Mouse (Mus musculus): ENCODE results near the gene Tnni3k. TPM values are rescaled to one million over a fixed set of nuclear protein-coding genes. Genes with fewer than 3 reads are reported as not detected.

Tnni3k gene
- polyA plus RNA-seq, 1 experiment: 0.47 TPM

- TF ChIP-seq MAX (IDR thresholded peaks at IDR 0.05; ENCODE audit: low read depth) (no peak), MYOD1 (IDR thresholded peaks at IDR 0.05; ENCODE audit: control insufficient read depth in 1 of 3, insufficient read length in 2 of 3, low read depth in 2 of 3) (no peak), REST (IDR thresholded peaks at IDR 0.05; ENCODE audit: insufficient read depth, insufficient read length) (no peak), CEBPB (IDR thresholded peaks at IDR 0.05; ENCODE audit: insufficient read depth, poor library complexity, severe bottlenecking) (no peak), POLR2AphosphoS2 (IDR thresholded peaks at IDR 0.05; ENCODE audit: insufficient read length, low read depth) (no peak), TCF3 (IDR thresholded peaks at IDR 0.05; ENCODE audit: insufficient read length, low read depth) (no peak)
- no peaks in the 10 kb centered on the region for H3K36me3 ChIP-seq (ENCODE audit: control insufficient read depth, insufficient read depth)
Measured at GRCm38 (mm10) chr3:154861921-154862320, 193.3 kb downstream of the Tnni3k start.

GRCm38 (mm10) chr3:154859721-154860120 is 195.5 kb downstream of the Tnni3k start:
- H3K79me2 ChIP-seq (ENCODE audit: control insufficient read depth, insufficient read depth): no peaks in the 10 kb centered on the region
- H3K27me3 ChIP-seq (ENCODE audit: control insufficient read depth, insufficient read depth, insufficient read length): no peaks in the 10 kb centered on the region
- TF ChIP-seq MAX (IDR thresholded peaks at IDR 0.05; ENCODE audit: low read depth) (no peak), TCF3 (IDR thresholded peaks at IDR 0.05; ENCODE audit: insufficient read length, low read depth) (no peak), MYOG (IDR thresholded peaks at IDR 0.05; ENCODE audit: control insufficient read depth in 1 of 3, insufficient read depth in 1 of 3, insufficient read length in 2 of 3, low read depth in 2 of 3) (no peak), E2F4 (IDR thresholded peaks at IDR 0.05; ENCODE audit: insufficient read depth) (no peak), POLR2AphosphoS2 (IDR thresholded peaks at IDR 0.05; ENCODE audit: insufficient read length, low read depth) (no peak), SRF (IDR thresholded peaks at IDR 0.05; ENCODE audit: control insufficient read depth, insufficient read length, low read depth) (no peak), POLR2A (IDR thresholded peaks at IDR 0.05; ENCODE audit: insufficient read length, low read depth) (no peak), TCF12 (IDR thresholded peaks at IDR 0.05; ENCODE audit: insufficient read depth, poor library complexity, severe bottlenecking) (no peak), REST (IDR thresholded peaks at IDR 0.05; ENCODE audit: insufficient read depth, insufficient read length) (no peak), CEBPB (IDR thresholded peaks at IDR 0.05; ENCODE audit: insufficient read depth, poor library complexity, severe bottlenecking) (no peak), USF1 (IDR thresholded peaks at IDR 0.05; ENCODE audit: low read depth) (no peak), MYOD1 (IDR thresholded peaks at IDR 0.05; ENCODE audit: control insufficient read depth in 1 of 3, insufficient read length in 2 of 3, low read depth in 2 of 3) (no peak)
- no peak overlapping the region for H3K4me3 ChIP-seq
- no peak overlapping the region for H3K4me2 ChIP-seq (ENCODE audit: low read depth)
- H3K36me3 ChIP-seq (ENCODE audit: control insufficient read depth, insufficient read depth): no peaks in the 10 kb centered on the region
- H3ac ChIP-seq (ENCODE audit: control insufficient read depth, insufficient read length): no peak overlapping the region

More at GRCm38 (mm10) chr3:154861921-154862320, 193.3 kb downstream of the Tnni3k start:
- Histone ChIP-seq H3ac (ENCODE audit: control insufficient read depth, insufficient read length) (no peak overlapping the region), H3K4me2 (ENCODE audit: low read depth) (no peak overlapping the region), H3K4me3 (no peak overlapping the region), H3K27me3 (ENCODE audit: control insufficient read depth, insufficient read depth, insufficient read length) (no peaks in the 10 kb centered on the region), H3K79me2 (ENCODE audit: control insufficient read depth, insufficient read depth) (no peaks in the 10 kb centered on the region)

- no peak overlapping the region for H3K4me3 ChIP-seq
- no peak overlapping the region for H3ac ChIP-seq (ENCODE audit: control insufficient read depth, insufficient read length)
- H3K27me3 ChIP-seq (ENCODE audit: control insufficient read depth, insufficient read depth, insufficient read length): no peaks in the 10 kb centered on the region
- no peak overlapping the region for H3K4me2 ChIP-seq (ENCODE audit: low read depth)
- no peak for TF ChIP-seq MYOD1 (IDR thresholded peaks at IDR 0.05; ENCODE audit: control insufficient read depth in 1 of 3, insufficient read length in 2 of 3, low read depth in 2 of 3)
- TF ChIP-seq CEBPB (IDR thresholded peaks at IDR 0.05; ENCODE audit: insufficient read depth, poor library complexity, severe bottlenecking): no peak
- no peak for TF ChIP-seq POLR2AphosphoS2 (IDR thresholded peaks at IDR 0.05; ENCODE audit: insufficient read length, low read depth)
- no peak for TF ChIP-seq REST (IDR thresholded peaks at IDR 0.05; ENCODE audit: insufficient read depth, insufficient read length)
- TF ChIP-seq E2F4 (IDR thresholded peaks at IDR 0.05; ENCODE audit: insufficient read depth): no peak
- TF ChIP-seq TCF12 (IDR thresholded peaks at IDR 0.05; ENCODE audit: insufficient read depth, poor library complexity, severe bottlenecking): no peak
- TF ChIP-seq MAX (IDR thresholded peaks at IDR 0.05; ENCODE audit: low read depth): no peak
- no peaks in the 10 kb centered on the region for H3K79me2 ChIP-seq (ENCODE audit: control insufficient read depth, insufficient read depth)
- H3K36me3 ChIP-seq (ENCODE audit: control insufficient read depth, insufficient read depth): no peaks in the 10 kb centered on the region
Measured at GRCm38 (mm10) chr3:154853257-154853656, 201.9 kb downstream of the Tnni3k start.

GRCm38 (mm10) chr3:154852281-154852680 is 202.9 kb downstream of the Tnni3k start:
- TF ChIP-seq POLR2A (IDR thresholded peaks at IDR 0.05; ENCODE audit: insufficient read length, low read depth): no peak
- TF ChIP-seq TCF3 (IDR thresholded peaks at IDR 0.05; ENCODE audit: insufficient read length, low read depth): no peak
- no peak for TF ChIP-seq MAX (IDR thresholded peaks at IDR 0.05; ENCODE audit: low read depth)
- TF ChIP-seq TCF12 (IDR thresholded peaks at IDR 0.05; ENCODE audit: insufficient read depth, poor library complexity, severe bottlenecking): no peak
- no peak for TF ChIP-seq CEBPB (IDR thresholded peaks at IDR 0.05; ENCODE audit: insufficient read depth, poor library complexity, severe bottlenecking)
- no peak for TF ChIP-seq POLR2AphosphoS2 (IDR thresholded peaks at IDR 0.05; ENCODE audit: insufficient read length, low read depth)
- TF ChIP-seq MYOD1 (IDR thresholded peaks at IDR 0.05; ENCODE audit: control insufficient read depth in 1 of 3, insufficient read length in 2 of 3, low read depth in 2 of 3): no peak
- no peak for TF ChIP-seq REST (IDR thresholded peaks at IDR 0.05; ENCODE audit: insufficient read depth, insufficient read length)
- no peak for TF ChIP-seq MYOG (IDR thresholded peaks at IDR 0.05; ENCODE audit: control insufficient read depth in 1 of 3, insufficient read depth in 1 of 3, insufficient read length in 2 of 3, low read depth in 2 of 3)
- TF ChIP-seq USF1 (IDR thresholded peaks at IDR 0.05; ENCODE audit: low read depth): no peak
- no peak overlapping the region for H3K4me3 ChIP-seq
- H3K36me3 ChIP-seq (ENCODE audit: control insufficient read depth, insufficient read depth): no peaks in the 10 kb centered on the region
- no peak overlapping the region for H3K4me2 ChIP-seq (ENCODE audit: low read depth)
- no peaks in the 10 kb centered on the region for H3K79me2 ChIP-seq (ENCODE audit: control insufficient read depth, insufficient read depth)
- no peaks in the 10 kb centered on the region for H3K27me3 ChIP-seq (ENCODE audit: control insufficient read depth, insufficient read depth, insufficient read length)
- H3ac ChIP-seq (ENCODE audit: control insufficient read depth, insufficient read length): no peak overlapping the region

GRCm38 (mm10) chr3:154842247-154842646 is 213.0 kb downstream of the Tnni3k start:
- Histone ChIP-seq H3K79me2 (ENCODE audit: control insufficient read depth, insufficient read depth) (no peaks in the 10 kb centered on the region), H3K27me3 (ENCODE audit: control insufficient read depth, insufficient read depth, insufficient read length) (no peaks in the 10 kb centered on the region), H3K36me3 (ENCODE audit: control insufficient read depth, insufficient read depth) (no peaks in the 10 kb centered on the region), H3ac (ENCODE audit: control insufficient read depth, insufficient read length) (no peak overlapping the region), H3K4me3 (no peak overlapping the region), H3K4me2 (ENCODE audit: low read depth) (no peak overlapping the region)
- no peak for TF ChIP-seq TCF3 (IDR thresholded peaks at IDR 0.05; ENCODE audit: insufficient read length, low read depth)
- TF ChIP-seq MYOD1 (IDR thresholded peaks at IDR 0.05; ENCODE audit: control insufficient read depth in 1 of 3, insufficient read length in 2 of 3, low read depth in 2 of 3): no peak
- TF ChIP-seq USF1 (IDR thresholded peaks at IDR 0.05; ENCODE audit: low read depth): no peak
- TF ChIP-seq MAX (IDR thresholded peaks at IDR 0.05; ENCODE audit: low read depth): no peak
- TF ChIP-seq TCF12 (IDR thresholded peaks at IDR 0.05; ENCODE audit: insufficient read depth, poor library complexity, severe bottlenecking): no peak
- TF ChIP-seq SRF (IDR thresholded peaks at IDR 0.05; ENCODE audit: control insufficient read depth, insufficient read length, low read depth): no peak
- TF ChIP-seq E2F4 (IDR thresholded peaks at IDR 0.05; ENCODE audit: insufficient read depth): no peak
- TF ChIP-seq CEBPB (IDR thresholded peaks at IDR 0.05; ENCODE audit: insufficient read depth, poor library complexity, severe bottlenecking): no peak
- TF ChIP-seq POLR2AphosphoS2 (IDR thresholded peaks at IDR 0.05; ENCODE audit: insufficient read length, low read depth): no peak
- TF ChIP-seq MYOG (IDR thresholded peaks at IDR 0.05; ENCODE audit: control insufficient read depth in 1 of 3, insufficient read depth in 1 of 3, insufficient read length in 2 of 3, low read depth in 2 of 3): no peak

Measured in myocyte (in vitro differentiated cells).